Mouse (Mus musculus) kidney, postnatal 0 days (tissue): Measurements from ENCODE around the gene Ppil1. TPM values are rescaled to one million over a fixed set of nuclear protein-coding genes. Genes with fewer than 3 reads are reported as not detected.

Experiments used
- ATAC-seq: fragments of 200-750 bp; cut with Nextera tagmentation; replicated peaks from 2 replicates; pipeline ENCODE4 v1.8.0; 2017; ENCODE audit warnings: low read depth, moderate number of reproducible peaks, moderate TSS enrichment, moderate library complexity; ENCODE audit not compliant: low FRiP score
- DNase-seq: peaks from one replicate; pipeline ENCODE4 v3.0.0-alpha.2; 2016; ENCODE audit warnings: low spot score
- H3K27ac ChIP-seq: fragments of 300-500 bp; sonication (generic); 2 replicates; pipeline ENCODE4 v1.5.1; 2014; ENCODE audit warnings: mild to moderate bottlenecking
- H3K27me3 ChIP-seq: fragments of 300-500 bp; sonication (generic); 2 replicates; pipeline ENCODE4 v1.6.1; 2014; ENCODE audit warnings: low read length, mixed read lengths; ENCODE audit not compliant: insufficient read depth
- H3K36me3 ChIP-seq: fragments of 300-500 bp; sonication (generic); 2 replicates; pipeline ENCODE4 v1.6.1; 2014; ENCODE audit warnings: low read length, mixed read lengths; ENCODE audit not compliant: insufficient read depth
- H3K4me1 ChIP-seq: fragments of 300-500 bp; sonication (generic); replicated peaks from 2 replicates; pipeline ENCODE4 v1.6.1; 2014; ENCODE audit warnings: antibody characterized with exemption, low read length, mixed read lengths; ENCODE audit not compliant: insufficient read depth
- H3K4me2 ChIP-seq: fragments of 300-500 bp; sonication (generic); 2 replicates; pipeline ENCODE4 v1.6.1; 2014; ENCODE audit warnings: mild to moderate bottlenecking, low read length, moderate library complexity, mixed read lengths
- H3K4me3 ChIP-seq: fragments of 300-500 bp; sonication (generic); replicated peaks from 2 replicates; pipeline ENCODE4 v1.5.1; 2014; ENCODE audit warnings: low read depth, low read length
- H3K9ac ChIP-seq: fragments of 300-500 bp; sonication (generic); 2 replicates; pipeline ENCODE4 v1.6.1; 2014; ENCODE audit warnings: low read depth, low read length
- H3K9me3 ChIP-seq: fragments of 300-500 bp; sonication (generic); replicated peaks from 2 replicates; pipeline ENCODE4 v1.6.1; 2016; ENCODE audit warnings: low read length, inconsistent platforms, mixed read lengths
- CTCF ChIP-seq: IDR thresholded peaks from 2 replicates; pipeline ENCODE4 v1.5.1; 2016; ENCODE audit warnings: antibody characterized with exemption, low read depth, mild to moderate bottlenecking, moderate library complexity
- WGBS: fragments of 180-500 bp; shearing (Covaris S2); extraction: QIAGEN DNeasy Blood & Tissue Kit; methylation state at CpG from one replicate; pipeline ENCODE4 v1.1.7; 2014; 5-methylcytosine and 5-hydroxymethylcytosine counted together
- polyA plus RNA-seq: library from polyadenylated mRNA; unstranded; fragments of >200 nt; fragmentation: Nextera tagmentation; extraction: Ambion mirVana; gene quantifications from 2 replicates; pipeline ENCODE4 v1.2.1, GENCODE M21; 2015

Gene Ppil1
- polyA plus RNA-seq, 1 experiment from 2014 or later, result 108 TPM

GRCm38 (mm10) chr17:29305058-29305806 is 41.2 kb upstream of the Ppil1 start:
- H3K4me3 ChIP-seq, result no peak overlapping the region
- H3K36me3 ChIP-seq, result peaks cover 7% of the 10 kb centered on the region; the same call in 1 of the 2 replicates
- no peak overlapping the region for H3K27ac ChIP-seq
- 17% methylated on average over 15 of the region's 15 CpGs for WGBS
- H3K27me3 ChIP-seq, result no peaks in the 10 kb centered on the region
- peaks cover 25% of the 10 kb centered on the region for H3K4me1 ChIP-seq
- DNase-seq, result peak; percentile 62
- no peak for ATAC-seq
- H3K9ac ChIP-seq, result no peak overlapping the region
- H3K4me2 ChIP-seq, result no peak overlapping the region
- no peak for TF ChIP-seq CTCF
- H3K9me3 ChIP-seq, result no peaks in the 10 kb centered on the region

- no peaks in the 10 kb centered on the region for H3K27me3 ChIP-seq
- no peak overlapping the region for H3K4me2 ChIP-seq
- peaks cover 30% of the 10 kb centered on the region for H3K4me1 ChIP-seq
- H3K27ac ChIP-seq, result no peak overlapping the region
- H3K9me3 ChIP-seq, result no peaks in the 10 kb centered on the region
- no peak overlapping the region for H3K9ac ChIP-seq
- ATAC-seq (no peak), DNase-seq (no peak)
- TF ChIP-seq CTCF, result no peak
- peaks cover 7% of the 10 kb centered on the region; the same call in 1 of the 2 replicates for H3K36me3 ChIP-seq
- no peak overlapping the region for H3K4me3 ChIP-seq
- WGBS, result 45% methylated on average over 13 of the region's 13 CpGs
Observed at GRCm38 (mm10) chr17:29304376-29305057, 40.5 kb upstream of the Ppil1 start.

GRCm38 (mm10) chr17:29303856-29304255 is 39.9 kb upstream of the Ppil1 start:
- Histone ChIP-seq H3K9me3 (no peaks in the 10 kb centered on the region), H3K4me1 (peaks cover 31% of the 10 kb centered on the region), H3K4me3 (no peak overlapping the region), H3K27ac (peak overlapping the region; percentile 60; the same call in 1 of the 2 replicates), H3K4me2 (no peak overlapping the region), H3K36me3 (peaks cover 7% of the 10 kb centered on the region; the same call in 1 of the 2 replicates), H3K9ac (no peak overlapping the region), H3K27me3 (no peaks in the 10 kb centered on the region)
- DNase-seq (no peak), ATAC-seq (no peak)
- WGBS, result 74% methylated on average over 3 of the region's 3 CpGs
- TF ChIP-seq CTCF, result no peak

DNA sequence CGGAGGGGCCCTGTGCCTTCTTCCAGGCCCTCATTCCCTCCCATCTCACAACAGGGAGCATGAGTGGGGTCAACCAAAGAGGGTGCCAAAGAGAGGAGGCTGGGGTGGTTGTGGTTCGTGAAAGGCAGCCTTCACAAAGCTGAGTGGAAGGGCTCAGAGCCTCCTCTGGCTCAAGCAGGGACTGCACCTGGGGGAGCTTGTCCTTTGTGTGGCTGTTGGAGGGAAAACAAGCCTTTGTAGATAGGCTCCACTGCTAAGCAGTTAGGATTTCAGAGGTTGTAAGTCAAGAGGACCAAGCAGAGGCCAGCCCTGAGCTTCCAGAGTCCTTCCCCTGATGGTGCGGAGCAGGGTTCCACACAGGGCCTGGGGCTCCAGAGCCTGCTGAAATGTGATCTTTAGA is 39.1 kb upstream of the Ppil1 start:
- H3K27ac ChIP-seq, result peak overlapping the region; percentile 60
- peaks cover 31% of the 10 kb centered on the region for H3K4me1 ChIP-seq
- H3K27me3 ChIP-seq, result no peaks in the 10 kb centered on the region
- no peaks in the 10 kb centered on the region for H3K9me3 ChIP-seq
- TF ChIP-seq CTCF, result peak; percentile 55
- WGBS, result 30% methylated on average over 3 of the region's 3 CpGs
- peak; percentile 77 for DNase-seq
- no peak overlapping the region for H3K9ac ChIP-seq
- ATAC-seq, result 0 out of 2 replicates have a peak, but pooled peaks have one; percentile 46
- no peak overlapping the region for H3K4me3 ChIP-seq
- H3K36me3 ChIP-seq, result peaks cover 7% of the 10 kb centered on the region; the same call in 1 of the 2 replicates
- no peak overlapping the region for H3K4me2 ChIP-seq

DNA sequence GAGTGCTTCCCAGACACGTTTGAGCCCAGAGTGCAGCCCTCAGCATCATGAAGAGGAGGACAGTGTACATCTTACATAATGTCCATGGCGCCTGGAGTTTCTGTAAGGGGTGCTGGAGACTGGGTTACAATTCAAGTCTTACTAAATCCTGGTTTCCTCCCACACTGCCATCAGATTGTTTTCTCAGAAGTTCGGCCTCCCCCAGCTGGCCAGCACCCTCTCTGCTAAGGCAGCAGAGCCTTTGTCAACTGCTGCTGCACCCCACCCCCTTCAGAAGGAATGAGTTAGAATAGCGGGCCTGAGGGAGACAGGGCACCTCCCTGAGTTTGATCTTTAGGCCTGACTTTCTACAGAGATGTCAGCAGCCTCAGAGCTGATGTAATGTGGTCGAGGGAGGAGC is 38.2 kb upstream of the Ppil1 start:
- Histone ChIP-seq H3K4me2 (no peak overlapping the region), H3K4me1 (peaks cover 35% of the 10 kb centered on the region), H3K27ac (peak overlapping the region; percentile 19; the same call in 1 of the 2 replicates), H3K27me3 (no peaks in the 10 kb centered on the region), H3K4me3 (no peak overlapping the region), H3K9me3 (no peaks in the 10 kb centered on the region), H3K36me3 (peaks cover 7% of the 10 kb centered on the region; the same call in 1 of the 2 replicates), H3K9ac (no peak overlapping the region)
- WGBS, result 32% methylated on average over 5 of the region's 5 CpGs
- TF ChIP-seq CTCF, result 0 out of 2 replicates have a peak, but pooled peaks have one; percentile 5
- no peak for ATAC-seq
- peak; percentile 79 for DNase-seq

DNA sequence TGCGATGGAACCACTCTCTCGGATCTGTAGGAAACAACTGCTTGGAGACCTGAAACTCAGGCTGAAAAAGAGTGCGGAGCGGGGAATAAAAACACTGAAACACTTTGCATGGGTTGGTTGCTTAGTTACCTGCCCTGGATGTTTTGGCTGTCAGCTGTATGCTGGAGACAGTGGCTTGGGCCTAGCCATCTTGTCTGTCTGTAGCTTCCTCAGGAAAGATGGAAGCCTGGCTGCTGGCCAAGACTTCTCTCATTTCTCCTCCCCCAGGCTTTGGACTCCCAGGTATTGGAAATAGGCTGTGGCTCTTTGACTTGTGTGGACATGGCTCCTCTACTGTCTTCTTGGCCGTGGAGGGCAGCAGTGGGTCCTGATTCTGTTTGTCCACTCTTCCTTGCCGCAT is 37.4 kb upstream of the Ppil1 start:
- no peak for ATAC-seq
- Histone ChIP-seq H3K4me3 (no peak overlapping the region), H3K27me3 (no peaks in the 10 kb centered on the region), H3K9me3 (no peaks in the 10 kb centered on the region), H3K9ac (no peak overlapping the region), H3K4me2 (no peak overlapping the region), H3K4me1 (peaks cover 42% of the 10 kb centered on the region), H3K27ac (no peak overlapping the region), H3K36me3 (peaks cover 7% of the 10 kb centered on the region; the same call in 1 of the 2 replicates)
- no peak for DNase-seq
- TF ChIP-seq CTCF, result no peak
- 85% methylated on average over 6 of the region's 6 CpGs for WGBS
